Comparison of ENCODE assay signal across 8 mouse cellular contexts in the genomic region with DNA sequence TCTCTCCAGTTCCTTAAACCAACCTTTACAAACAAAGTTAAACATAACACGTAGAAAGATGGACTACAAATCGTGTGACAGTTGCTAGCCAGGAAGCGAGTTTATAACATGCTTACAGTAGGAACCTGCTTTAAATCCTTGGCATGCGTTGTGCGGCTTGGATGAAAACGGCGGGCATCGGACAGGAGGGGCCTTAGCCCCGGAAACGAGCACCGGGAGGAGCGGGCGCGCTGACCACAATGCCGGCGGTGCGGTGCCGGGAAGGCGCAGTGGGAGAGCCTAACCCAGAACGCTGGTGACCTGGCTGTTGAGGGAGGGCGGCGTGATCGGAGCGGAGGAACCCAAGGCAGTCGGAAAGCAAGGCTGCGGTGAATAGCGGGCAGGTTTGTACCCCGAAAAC. TPM values are rescaled to one million over a fixed set of nuclear protein-coding genes. Genes with fewer than 3 reads are reported as not detected.
A peak's percentile ranks its signal among the peaks of the same experiment; 100 is the strongest.
DNase-seq lines count a peak whose midpoint lies in the region; ATAC-seq lines count a peak whose summit lies in the region.

No protein-coding gene starts in this region.

- peak overlapping the region; percentile 83 for H3K4me2 ChIP-seq in forebrain, embryonic 14.5 days (ENCODE audit: low read length)
- H3K4me2 ChIP-seq in kidney, embryonic 15.5 days = peak overlapping the region; percentile 87

- H3K4me1 ChIP-seq in forebrain, embryonic 14.5 days (ENCODE audit: control insufficient read depth, insufficient read depth, low read length) = no peaks in the 10 kb centered on the region
- peaks cover 8% of the 10 kb centered on the region for H3K4me1 ChIP-seq in kidney, embryonic 15.5 days

- no peaks in the 10 kb centered on the region for H3K9me3 ChIP-seq in forebrain, embryonic 14.5 days (replicated peaks; ENCODE audit: control insufficient read depth, low read length)
- H3K9me3 ChIP-seq in kidney, embryonic 15.5 days (replicated peaks) = no peaks in the 10 kb centered on the region

- H3K36me3 ChIP-seq in forebrain, embryonic 14.5 days (ENCODE audit: control insufficient read depth, insufficient read depth, low read length) = no peaks in the 10 kb centered on the region
- no peaks in the 10 kb centered on the region for H3K36me3 ChIP-seq in kidney, embryonic 15.5 days

- peak; percentile 15 to 35 for DNase-seq in cerebellum, postnatal 10 days
- DNase-seq in cerebellum, adult 9-10 months = no peak
- DNase-seq in R1 (ENCODE audit: low read depth, low spot score) = peak; percentile 18
- DNase-seq in forebrain, embryonic 14.5 days (ENCODE audit: low spot score) = peak; percentile 19
- peak; percentile 16 for DNase-seq in mesoderm, embryonic 11.5 days (ENCODE audit: low read depth, low spot score)
- DNase-seq in urinary bladder, postnatal 4 days (ENCODE audit: low spot score in 2 of 2) = no peak
- no peak for DNase-seq in layer of hippocampus, adult 9-11 months

- peak overlapping the region; percentile 74 for H3K9ac ChIP-seq in forebrain, embryonic 14.5 days (ENCODE audit: low read length)
- peak overlapping the region; percentile 56 for H3K9ac ChIP-seq in kidney, embryonic 15.5 days

- H3K4me3 ChIP-seq in forebrain, embryonic 14.5 days (ENCODE audit: low read depth, low read length) = peak overlapping the region; percentile 42
- peak overlapping the region; percentile 49 for H3K4me3 ChIP-seq in kidney, embryonic 15.5 days (replicated peaks)

- no peak overlapping the region for H3K27ac ChIP-seq in forebrain, embryonic 14.5 days (ENCODE audit: low read depth, low read length)
- no peak overlapping the region for H3K27ac ChIP-seq in kidney, embryonic 15.5 days

- 2% methylated on average over 28 of the region's 28 CpGs for WGBS in forebrain, embryonic 14.5 days
- WGBS in kidney, embryonic 15.5 days = 2% methylated on average over 28 of the region's 28 CpGs

- H3K27me3 ChIP-seq in forebrain, embryonic 14.5 days (replicated peaks; ENCODE audit: control insufficient read depth, insufficient read depth, low read length) = no peaks in the 10 kb centered on the region; the same call in 1 of the 2 replicates
- H3K27me3 ChIP-seq in kidney, embryonic 15.5 days = peaks cover 24% of the 10 kb centered on the region

- no peak for ATAC-seq in forebrain, embryonic 14.5 days
- no peak for ATAC-seq in kidney, embryonic 15.5 days (replicated peaks; ENCODE audit: low FRiP score)

RNA-seq across cellular contexts. Expression of gene Eif3c, which starts 30.4 kb away (rescaled TPM):
- 163 and 182 TPM in 2 replicates for polyA plus RNA-seq in forebrain, embryonic 14.5 days (2014; fragmentation: Nextera tagmentation; extraction: Ambion mirVana)
- 231 and 236 TPM in 2 replicates for polyA plus RNA-seq in kidney, embryonic 15.5 days (2015; fragmentation: Nextera tagmentation; extraction: Ambion mirVana)

RNA-seq across cellular contexts. Expression of gene Atxn2l, which starts 32.5 kb away (rescaled TPM):
- polyA plus RNA-seq in forebrain, embryonic 14.5 days (2014; fragmentation: Nextera tagmentation; extraction: Ambion mirVana) = 36.5 and 46.3 TPM in 2 replicates
- 49.3 and 51.7 TPM in 2 replicates for polyA plus RNA-seq in kidney, embryonic 15.5 days (2015; fragmentation: Nextera tagmentation; extraction: Ambion mirVana)

RNA-seq across cellular contexts. Expression of gene Tufm, which starts 48.6 kb away (rescaled TPM):
- polyA plus RNA-seq in forebrain, embryonic 14.5 days (2014; fragmentation: Nextera tagmentation; extraction: Ambion mirVana) = 135 and 147 TPM in 2 replicates
- polyA plus RNA-seq in kidney, embryonic 15.5 days (2015; fragmentation: Nextera tagmentation; extraction: Ambion mirVana) = 154 and 156 TPM in 2 replicates

RNA-seq across cellular contexts. Expression of gene Apobr, which starts 49.0 kb away (rescaled TPM):
- 0.21 and 0.44 TPM in 2 replicates for polyA plus RNA-seq in forebrain, embryonic 14.5 days (2014; fragmentation: Nextera tagmentation; extraction: Ambion mirVana)
- polyA plus RNA-seq in kidney, embryonic 15.5 days (2015; fragmentation: Nextera tagmentation; extraction: Ambion mirVana) = 0.72 and 0.82 TPM in 2 replicates

RNA-seq across cellular contexts. Expression of gene Cln3, which starts 49.9 kb away (rescaled TPM):
- 24.0 and 28.0 TPM in 2 replicates for polyA plus RNA-seq in forebrain, embryonic 14.5 days (2014; fragmentation: Nextera tagmentation; extraction: Ambion mirVana)
- 36.0 and 38.8 TPM in 2 replicates for polyA plus RNA-seq in kidney, embryonic 15.5 days (2015; fragmentation: Nextera tagmentation; extraction: Ambion mirVana)

Comparison
In these comparisons a context has a peak if more than half of its experiments do, and no peak if none do; other contexts are left out.
1. DNase-seq: peak in cerebellum, postnatal 10 days (2 of 2), R1 (single experiment), forebrain, embryonic 14.5 days (single experiment) and mesoderm, embryonic 11.5 days (single experiment); none in cerebellum, adult 9-10 months (single experiment), urinary bladder, postnatal 4 days (0 of 2) and layer of hippocampus, adult 9-11 months (single experiment).